Mouse (Mus musculus) MN1 (cell line): ENCODE measurements around the gene Stom.

ENCODE experiments used
- DNase-seq: peaks from one replicate; pipeline ENCODE4 v3.0.0-alpha.2; 2016; ENCODE audit warnings: low spot score

Stom gene

DNA sequence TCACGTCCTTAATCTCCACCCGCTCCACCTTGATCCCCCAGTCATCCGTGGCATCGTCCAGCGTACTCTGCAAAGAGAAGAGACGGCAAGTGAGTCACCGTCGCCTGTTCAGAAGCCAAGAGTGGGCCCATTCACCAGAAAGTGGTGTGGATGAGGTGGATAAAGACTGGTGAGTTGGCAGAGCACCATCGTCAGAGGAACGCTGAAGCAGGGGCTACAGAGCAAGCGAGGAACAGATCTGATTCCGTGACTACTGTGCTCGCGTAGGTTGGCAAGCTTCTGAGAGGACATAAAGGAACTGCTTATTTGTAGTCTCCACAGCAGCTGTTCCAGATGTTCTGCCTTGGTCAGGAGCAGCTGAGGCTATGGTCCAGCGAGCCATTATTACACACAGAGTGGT lies 16.4 kb downstream of the Stom start:
- no peak for DNase-seq

- DNase-seq: no peak
Measured at GRCm38 (mm10) chr2:35318405-35318804, 18.4 kb downstream of the Stom start.

DNA sequence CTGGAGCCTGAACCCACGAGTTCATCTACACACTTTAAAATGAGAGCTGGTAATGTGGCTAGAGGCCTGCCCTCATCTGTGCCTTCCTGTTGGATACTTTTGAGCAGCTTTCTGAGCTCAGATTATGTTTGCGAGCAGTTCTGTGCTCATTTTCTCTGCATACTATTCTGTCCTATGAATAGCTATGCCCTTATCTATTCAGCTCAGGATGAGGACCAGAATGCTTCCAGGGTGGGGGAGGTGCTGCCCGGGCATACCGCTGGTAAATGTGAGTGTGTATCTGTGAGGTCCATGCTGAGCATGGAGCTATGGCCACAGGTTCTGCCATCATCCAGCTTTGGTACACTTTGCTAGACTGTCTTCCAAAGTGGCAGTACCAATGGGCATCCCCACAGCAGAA lies 19.2 kb downstream of the Stom start:
- DNase-seq: no peak

GRCm38 (mm10) chr2:35314300-35314699 lies 22.5 kb downstream of the Stom start:
- DNase-seq: no peak

DNA sequence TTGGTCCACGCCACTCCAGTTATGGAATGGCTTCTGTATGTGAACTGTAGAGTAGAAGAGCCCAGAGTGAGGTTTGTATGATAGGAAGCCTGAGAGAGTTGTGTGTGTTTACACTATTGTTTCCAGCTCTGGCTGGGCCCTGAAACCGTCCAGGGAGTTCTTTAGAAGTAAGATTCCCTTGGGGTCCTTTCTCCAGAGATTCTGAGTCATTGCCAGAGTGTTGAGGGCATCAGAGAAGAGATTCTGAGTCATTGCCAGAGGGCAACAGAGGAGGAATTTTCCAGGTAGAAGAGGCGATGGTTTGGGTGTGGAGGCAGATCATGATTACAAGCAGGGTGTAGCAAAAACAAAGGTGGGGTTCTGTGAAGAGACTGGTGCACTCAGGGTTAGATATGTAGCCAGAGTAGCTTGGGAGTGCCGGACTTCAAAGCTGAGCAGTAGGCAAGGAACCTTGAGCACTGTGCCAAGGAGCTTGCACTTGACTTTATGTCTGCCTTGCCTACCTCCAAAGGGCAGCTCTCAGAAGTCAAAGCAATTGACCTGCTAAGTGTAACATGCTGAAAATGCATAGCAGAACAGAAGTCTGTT lies 26.8 kb downstream of the Stom start:
- peak; percentile 60 for DNase-seq

DNA sequence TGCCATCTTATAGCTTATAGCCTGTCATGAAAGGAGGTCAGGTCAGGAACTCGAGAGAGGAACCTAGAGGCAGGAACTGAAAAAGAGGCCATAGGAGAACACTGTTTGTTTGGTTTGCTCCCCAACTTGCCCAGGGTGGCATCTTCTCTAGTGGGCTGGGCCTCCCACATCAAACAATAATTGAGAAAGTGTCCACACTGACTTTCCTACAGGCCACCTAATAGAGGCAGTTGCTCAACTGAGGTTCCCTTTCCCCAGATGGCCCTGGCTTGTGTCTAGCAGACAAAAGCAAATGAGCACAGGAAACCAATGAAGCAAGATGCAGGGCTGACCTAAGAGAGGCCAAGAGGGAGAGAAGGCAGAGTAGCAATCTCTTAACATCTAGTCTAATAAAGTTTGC lies 28.6 kb downstream of the Stom start:
- DNase-seq: no peak

DNA sequence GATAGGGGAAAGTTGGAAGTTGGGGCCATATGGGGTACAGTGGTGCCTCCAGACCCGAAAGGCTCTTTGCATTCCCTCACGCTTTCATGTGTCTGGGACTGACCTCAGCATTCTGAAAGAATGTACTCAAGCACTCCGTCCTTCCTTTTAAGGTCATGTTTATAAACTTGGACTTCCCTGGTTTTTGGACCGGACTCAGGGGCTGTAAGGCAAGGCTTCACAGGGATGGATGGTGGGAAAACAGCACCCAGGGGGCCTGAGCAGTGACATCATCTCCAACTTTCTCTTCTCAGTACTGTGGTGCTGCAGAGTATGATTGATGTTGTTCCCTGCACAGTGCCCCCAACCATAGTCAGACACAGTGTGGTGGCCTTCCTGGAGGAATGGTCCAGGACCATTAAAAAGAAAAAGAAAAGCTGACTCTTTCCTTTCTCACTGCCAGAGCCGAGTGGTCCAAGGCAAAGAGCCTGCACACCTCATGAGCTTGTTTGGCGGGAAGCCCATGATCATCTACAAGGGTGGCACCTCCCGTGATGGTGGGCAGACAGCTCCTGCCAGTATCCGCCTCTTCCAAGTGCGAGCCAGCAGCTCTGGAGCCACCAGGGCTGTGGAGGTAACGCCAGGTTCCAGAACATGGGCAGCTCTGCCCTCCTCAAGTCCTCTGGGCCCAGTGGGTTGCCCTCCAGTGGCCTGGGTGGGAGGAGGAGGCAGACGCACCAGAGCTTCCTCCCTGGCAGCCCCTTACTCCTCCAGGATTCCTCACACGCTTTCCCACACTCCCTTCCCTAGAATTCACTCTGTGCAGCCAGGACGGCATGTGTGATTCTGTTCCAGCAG lies 34.5 kb downstream of the Stom start:
- DNase-seq: no peak

GRCm38 (mm10) chr2:35299437-35299836 lies 37.3 kb downstream of the Stom start:
- DNase-seq: no peak

GRCm38 (mm10) chr2:35297703-35298332 lies 39.0 kb downstream of the Stom start:
- peak; percentile 83 for DNase-seq

- DNase-seq: no peak
Measured at GRCm38 (mm10) chr2:35293291-35293690, 43.5 kb downstream of the Stom start.

DNA sequence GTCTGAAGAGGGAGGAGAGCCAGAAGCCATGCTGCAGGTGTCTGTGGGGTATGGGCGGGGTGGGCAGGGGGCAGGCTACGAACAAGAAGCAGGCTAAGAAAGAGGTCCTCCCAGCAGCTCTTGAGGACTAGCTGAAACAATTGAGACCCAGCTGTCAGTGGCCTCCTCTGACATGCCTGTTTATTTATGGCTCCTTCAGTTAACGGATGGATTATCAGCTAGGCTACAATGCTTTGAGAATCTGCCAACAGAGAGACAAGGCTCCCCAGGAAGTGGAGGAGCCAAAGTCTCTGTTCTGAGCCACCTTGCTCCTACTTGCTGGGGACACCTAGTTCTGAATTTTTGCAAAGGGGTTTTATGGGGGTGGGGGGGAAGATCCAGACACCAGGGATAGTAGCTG lies 44.1 kb downstream of the Stom start:
- no peak for DNase-seq

- DNase-seq: peak; percentile 54
Measured at GRCm38 (mm10) chr2:35291856-35292255, 44.9 kb downstream of the Stom start.

- DNase-seq: peak; percentile 90
Measured at GRCm38 (mm10) chr2:35288758-35289635, 47.8 kb downstream of the Stom start.

- no peak for DNase-seq
Measured at GRCm38 (mm10) chr2:35287017-35287620, 49.7 kb downstream of the Stom start.

GRCm38 (mm10) chr2:35285209-35285608 lies 51.6 kb downstream of the Stom start:
- no peak for DNase-seq

DNA sequence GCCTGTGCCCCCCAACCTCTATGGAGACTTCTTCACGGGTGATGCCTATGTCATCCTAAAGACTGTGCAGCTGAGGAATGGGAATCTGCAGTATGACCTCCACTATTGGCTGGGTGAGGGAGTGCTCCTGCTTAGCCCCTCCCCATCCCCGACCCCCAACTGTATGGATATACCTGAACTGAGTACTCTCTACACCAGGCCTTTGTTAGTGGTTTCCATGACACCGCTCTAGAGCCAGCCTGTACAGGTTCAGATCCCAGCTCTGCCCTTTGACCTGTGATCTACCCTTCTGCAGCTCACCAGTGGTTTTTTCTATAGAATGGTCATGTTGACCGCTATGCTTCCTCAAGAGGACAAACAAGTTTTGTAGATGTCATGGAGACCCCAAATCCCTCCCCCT lies 52.8 kb downstream of the Stom start:
- DNase-seq: no peak

GRCm38 (mm10) chr2:35282214-35282613 lies 54.6 kb downstream of the Stom start:
- DNase-seq: no peak

- no peak for DNase-seq
Measured at GRCm38 (mm10) chr2:35280001-35280400, 56.8 kb downstream of the Stom start.

GRCm38 (mm10) chr2:35278371-35279210 lies 58.2 kb downstream of the Stom start:
- DNase-seq: no peak

- peak; percentile 42 for DNase-seq
Measured at GRCm38 (mm10) chr2:35277686-35278085, 59.1 kb downstream of the Stom start.

DNA sequence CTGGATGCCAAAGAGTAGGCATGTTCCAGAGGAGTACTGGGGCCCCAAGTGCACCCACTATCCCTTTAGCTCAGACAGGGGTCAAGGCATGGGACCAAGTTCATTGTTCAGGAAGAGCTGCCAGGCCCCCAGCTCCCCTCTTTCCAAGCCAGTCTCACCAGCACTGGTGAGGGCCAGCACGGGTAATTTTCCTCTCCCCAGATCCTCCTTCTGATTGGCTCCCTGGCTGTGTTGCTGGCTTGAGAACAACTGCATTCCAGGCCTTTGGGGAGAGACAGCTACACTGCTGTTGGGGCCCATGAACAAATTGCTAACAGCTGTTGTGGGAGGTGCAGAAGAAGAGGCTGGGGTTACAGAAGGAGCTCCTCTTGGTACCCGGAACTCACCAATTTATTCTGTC lies 63.2 kb downstream of the Stom start:
- no peak for DNase-seq
